Mouse (Mus musculus): ENCODE data around the gene Sertad1. TPM values are rescaled to one million over a fixed set of nuclear protein-coding genes. Genes with fewer than 3 reads are reported as not detected.

Gene Sertad1
- polyA plus RNA-seq, 1 experiment from 2014 or later: 25.1 TPM

DNA sequence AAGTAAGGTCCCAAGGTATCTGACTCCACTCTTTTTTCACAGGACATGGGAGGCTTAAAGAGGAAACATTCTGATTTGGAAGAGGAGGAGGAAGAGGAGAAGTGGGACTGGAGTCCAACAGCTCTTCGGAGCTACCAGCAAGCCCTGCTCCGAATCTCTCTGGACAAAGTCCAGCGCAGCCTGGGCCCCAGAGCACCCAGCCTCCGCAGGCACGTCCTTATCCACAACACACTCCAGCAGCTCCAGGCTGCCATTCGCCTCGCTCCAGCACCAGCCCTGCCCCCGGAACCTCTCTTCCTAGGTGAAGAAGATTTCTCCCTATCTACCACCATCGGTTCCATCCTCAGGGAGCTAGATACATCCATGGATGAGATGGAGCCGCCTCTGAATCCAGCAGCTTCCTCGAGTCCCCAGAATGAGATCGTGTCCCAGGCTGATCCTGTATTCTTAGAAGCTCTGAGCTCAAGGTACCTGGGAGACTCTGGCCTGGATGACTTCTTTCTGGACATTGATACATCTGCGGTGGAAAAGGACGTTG, 10.5 kb upstream of the Sertad1 start:
- Histone ChIP-seq H3K4me1 (peaks cover 21% of the 10 kb centered on the region), H3K27me3 (replicated peaks; ENCODE audit: low read depth, poor library complexity, severe bottlenecking) (no peaks in the 10 kb centered on the region), H3K27ac (replicated peaks) (no peak overlapping the region), H3K36me3 (replicated peaks) (peaks cover 28% of the 10 kb centered on the region), H3K4me3 (no peak overlapping the region), H3K9me3 (no peaks in the 10 kb centered on the region)
- no peak for DNase-seq (ENCODE audit: low spot score)
- 94% methylated on average over 14 of the region's 14 CpGs for WGBS

DNA sequence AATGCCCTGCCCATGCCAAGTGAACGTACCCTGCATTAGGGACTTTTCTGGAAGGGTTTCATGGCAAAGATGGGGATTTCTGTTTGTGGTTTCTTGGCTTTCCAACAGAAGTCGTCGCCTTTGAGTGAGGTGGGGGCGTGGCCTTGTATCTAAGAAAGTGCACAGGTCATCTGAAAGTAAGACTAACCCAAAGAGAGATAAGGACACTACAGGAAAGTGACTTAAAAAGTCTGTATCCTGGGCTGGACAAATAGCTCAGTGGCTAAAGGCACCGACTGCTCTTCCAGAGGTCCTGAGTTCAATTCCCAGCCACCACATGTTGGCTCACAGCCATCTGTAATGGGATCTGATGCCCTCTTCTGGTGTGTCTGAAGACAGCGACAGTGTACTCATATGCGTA, 8.1 kb upstream of the Sertad1 start:
- DNase-seq (ENCODE audit: low spot score): no peak
- peaks cover 32% of the 10 kb centered on the region for H3K4me1 ChIP-seq
- H3K36me3 ChIP-seq (replicated peaks): peaks cover 28% of the 10 kb centered on the region
- H3K9me3 ChIP-seq: no peaks in the 10 kb centered on the region
- H3K27me3 ChIP-seq (replicated peaks; ENCODE audit: low read depth, poor library complexity, severe bottlenecking): no peaks in the 10 kb centered on the region
- H3K4me3 ChIP-seq: no peak overlapping the region
- WGBS: 84% methylated on average over 7 of the region's 7 CpGs
- H3K27ac ChIP-seq (replicated peaks): no peak overlapping the region

DNA sequence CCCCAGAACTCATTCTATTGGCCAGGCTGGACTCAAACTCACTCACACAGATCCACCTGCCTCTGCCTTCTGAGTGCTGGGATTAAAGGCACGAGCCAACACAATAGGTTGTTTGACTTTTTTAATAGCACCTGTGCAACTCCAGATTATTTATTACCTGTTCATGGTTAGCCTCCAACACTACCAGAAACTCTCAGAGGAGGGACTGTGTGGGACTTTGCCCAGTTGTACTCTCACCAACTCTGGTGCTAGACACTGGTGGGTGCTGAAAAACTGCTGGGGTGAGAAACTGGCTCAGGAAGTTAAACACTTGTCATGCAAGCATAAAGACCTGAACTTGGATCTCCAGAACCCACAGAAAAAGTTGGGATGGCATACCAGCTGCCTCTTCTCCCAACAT, 7.0 kb upstream of the Sertad1 start:
- WGBS: 79% methylated on average over 1 of the region's 1 CpGs

GRCm38 (mm10) chr7:27480506-27480905, 6.2 kb upstream of the Sertad1 start:
- Histone ChIP-seq H3K4me1 (peaks cover 25% of the 10 kb centered on the region), H3K9me3 (no peaks in the 10 kb centered on the region), H3K4me3 (0 out of 2 replicates have a peak overlapping the region, but pooled peaks have one; percentile 55), H3K27me3 (replicated peaks; ENCODE audit: low read depth, poor library complexity, severe bottlenecking) (no peaks in the 10 kb centered on the region), H3K36me3 (replicated peaks) (peaks cover 28% of the 10 kb centered on the region), H3K27ac (replicated peaks) (peak overlapping the region; percentile 86)
- DNase-seq (ENCODE audit: low spot score): no peak
- WGBS: 73% methylated on average over 3 of the region's 3 CpGs

More for the DNA sequence above, 7.0 kb upstream of the Sertad1 start:
- no peak overlapping the region for H3K4me3 ChIP-seq
- H3K4me1 ChIP-seq: peaks cover 32% of the 10 kb centered on the region
- no peak overlapping the region for H3K27ac ChIP-seq (replicated peaks)
- peaks cover 28% of the 10 kb centered on the region for H3K36me3 ChIP-seq (replicated peaks)
- H3K9me3 ChIP-seq: no peaks in the 10 kb centered on the region
- no peak for DNase-seq (ENCODE audit: low spot score)
- no peaks in the 10 kb centered on the region for H3K27me3 ChIP-seq (replicated peaks; ENCODE audit: low read depth, poor library complexity, severe bottlenecking)

DNA sequence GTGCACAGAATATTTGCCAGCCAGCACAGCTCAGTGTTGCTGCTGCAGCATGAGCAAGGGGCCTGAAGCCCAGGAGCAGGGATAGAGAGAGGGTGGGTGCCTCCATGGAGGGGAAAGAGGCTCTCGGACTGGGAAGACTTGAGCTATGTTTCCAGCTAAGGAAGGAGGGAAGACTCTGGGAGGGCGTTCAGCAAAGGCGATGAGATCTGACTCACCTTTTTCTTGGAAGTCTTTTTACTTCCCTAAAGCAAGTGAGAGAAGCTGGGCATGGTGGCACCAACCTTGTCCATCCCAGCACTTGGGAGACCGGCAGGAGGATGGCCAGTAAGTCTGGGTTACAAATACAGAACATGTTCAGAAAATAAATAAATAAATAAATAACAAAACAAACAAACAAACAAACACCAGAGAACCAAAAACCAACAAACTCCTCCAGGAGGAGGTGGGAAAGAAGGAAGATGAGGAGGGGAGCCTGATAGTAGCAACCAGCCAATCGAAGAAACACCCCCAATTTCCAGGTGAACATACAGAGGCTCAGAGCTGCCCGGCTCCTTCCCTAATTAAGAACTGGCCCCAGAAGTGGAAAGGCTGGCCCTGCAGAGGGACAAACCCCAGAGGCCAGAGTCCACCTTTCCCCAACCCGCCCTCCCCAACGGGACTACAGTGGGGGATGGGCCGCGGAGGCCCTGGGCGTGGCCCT, 5.6 kb upstream of the Sertad1 start:
- H3K27me3 ChIP-seq (replicated peaks; ENCODE audit: low read depth, poor library complexity, severe bottlenecking): no peaks in the 10 kb centered on the region
- peaks cover 25% of the 10 kb centered on the region for H3K4me1 ChIP-seq
- peak overlapping the region; percentile 86 for H3K27ac ChIP-seq (replicated peaks)
- peak overlapping the region; percentile 55 for H3K4me3 ChIP-seq
- no peaks in the 10 kb centered on the region for H3K9me3 ChIP-seq
- WGBS: 9% methylated on average over 11 of the region's 11 CpGs
- no peak for DNase-seq (ENCODE audit: low spot score)
- H3K36me3 ChIP-seq (replicated peaks): peaks cover 24% of the 10 kb centered on the region

- Histone ChIP-seq H3K9me3 (no peaks in the 10 kb centered on the region), H3K36me3 (replicated peaks) (peaks cover 18% of the 10 kb centered on the region), H3K27ac (replicated peaks) (peak overlapping the region; percentile 86), H3K4me1 (peaks cover 29% of the 10 kb centered on the region), H3K27me3 (replicated peaks; ENCODE audit: low read depth, poor library complexity, severe bottlenecking) (no peaks in the 10 kb centered on the region), H3K4me3 (peak overlapping the region; percentile 55)
- 0% methylated on average over 12 of the region's 12 CpGs for WGBS
- DNase-seq (ENCODE audit: low spot score): peak; percentile 92
Measured at GRCm38 (mm10) chr7:27481627-27481969, 5.1 kb upstream of the Sertad1 start.

- Histone ChIP-seq H3K4me1 (peaks cover 43% of the 10 kb centered on the region), H3K27ac (replicated peaks) (no peak overlapping the region), H3K27me3 (replicated peaks; ENCODE audit: low read depth, poor library complexity, severe bottlenecking) (no peaks in the 10 kb centered on the region), H3K4me3 (no peak overlapping the region), H3K9me3 (no peaks in the 10 kb centered on the region), H3K36me3 (replicated peaks) (no peaks in the 10 kb centered on the region; the same call in 1 of the 2 replicates)
- DNase-seq (ENCODE audit: low spot score): no peak
- 81% methylated on average over 4 of the region's 4 CpGs for WGBS
Measured at GRCm38 (mm10) chr7:27483860-27484259, 2.9 kb upstream of the Sertad1 start.

DNA sequence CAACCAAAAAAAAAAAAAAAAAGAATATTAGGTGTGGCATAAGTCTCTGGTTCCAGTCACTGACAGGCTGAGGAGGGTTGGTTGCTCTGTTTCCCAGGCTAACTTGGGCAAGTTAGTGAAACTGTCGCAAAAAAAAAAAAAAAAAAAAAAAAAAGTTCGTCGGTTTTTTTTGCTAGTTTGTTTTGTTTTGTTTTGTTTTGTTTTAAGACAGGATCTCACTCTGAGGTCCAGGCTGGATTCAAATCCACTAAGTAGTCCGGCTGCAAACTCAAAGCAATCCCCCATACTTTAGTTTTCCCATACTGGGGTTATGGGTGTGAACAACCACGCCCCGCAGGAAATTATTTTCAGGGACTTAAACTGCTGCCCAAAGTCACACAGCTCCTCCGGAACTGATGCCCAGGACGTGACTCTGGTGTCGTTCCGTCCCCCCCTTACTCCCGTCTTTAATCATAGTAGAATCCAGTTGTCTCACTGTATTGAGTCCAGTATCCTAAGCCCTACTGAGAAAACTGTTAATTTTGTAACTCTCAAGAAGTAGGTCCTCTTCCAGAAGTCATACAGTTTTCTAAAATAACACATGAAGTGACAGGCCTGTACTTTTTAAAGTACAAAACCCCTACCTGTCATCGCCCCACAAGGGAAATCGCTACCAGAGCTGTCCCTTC, 474 bp upstream of the Sertad1 start:
- Histone ChIP-seq H3K4me3 (peak overlapping the region; percentile 85), H3K27ac (replicated peaks) (peak overlapping the region; percentile 98), H3K4me1 (peaks cover 59% of the 10 kb centered on the region), H3K36me3 (replicated peaks) (peaks cover 10% of the 10 kb centered on the region), H3K27me3 (replicated peaks; ENCODE audit: low read depth, poor library complexity, severe bottlenecking) (peaks cover 7% of the 10 kb centered on the region), H3K9me3 (no peaks in the 10 kb centered on the region)
- WGBS: 5% methylated on average over 13 of the region's 13 CpGs
- DNase-seq (ENCODE audit: low spot score): no peak

DNA sequence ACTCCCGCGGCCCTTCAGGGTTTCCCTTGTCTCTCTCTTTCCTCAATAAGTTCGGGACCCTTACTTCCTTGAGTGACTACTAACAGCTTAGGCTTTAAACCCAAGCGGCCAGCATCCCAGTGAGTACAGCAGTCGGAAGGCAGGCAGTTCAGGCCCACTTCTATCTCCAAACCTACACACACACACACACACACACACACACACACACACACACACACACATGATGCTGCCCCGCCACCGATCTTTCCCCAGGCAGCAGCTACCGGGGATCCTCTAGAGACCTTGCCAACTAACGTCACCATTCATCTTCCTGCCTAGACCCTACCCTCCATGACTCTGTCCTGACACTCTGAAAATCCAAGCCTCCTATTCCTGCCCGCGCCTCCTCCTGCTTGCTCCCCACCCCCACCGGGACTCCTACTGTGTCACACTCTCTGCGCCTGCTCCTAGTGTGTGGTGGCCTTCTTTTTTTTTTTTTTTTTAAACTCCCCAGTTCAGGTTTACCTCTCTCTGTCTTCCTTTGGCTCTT, 1.1 kb downstream of the Sertad1 start:
- Histone ChIP-seq H3K27ac (replicated peaks) (peak overlapping the region; percentile 98), H3K27me3 (replicated peaks; ENCODE audit: low read depth, poor library complexity, severe bottlenecking) (peaks cover 7% of the 10 kb centered on the region), H3K9me3 (no peaks in the 10 kb centered on the region), H3K4me1 (peaks cover 51% of the 10 kb centered on the region), H3K4me3 (peak overlapping the region; percentile 85), H3K36me3 (replicated peaks) (peaks cover 10% of the 10 kb centered on the region)
- 1% methylated on average over 13 of the region's 13 CpGs for WGBS
- peak; percentile 45 for DNase-seq (ENCODE audit: low spot score)

DNA sequence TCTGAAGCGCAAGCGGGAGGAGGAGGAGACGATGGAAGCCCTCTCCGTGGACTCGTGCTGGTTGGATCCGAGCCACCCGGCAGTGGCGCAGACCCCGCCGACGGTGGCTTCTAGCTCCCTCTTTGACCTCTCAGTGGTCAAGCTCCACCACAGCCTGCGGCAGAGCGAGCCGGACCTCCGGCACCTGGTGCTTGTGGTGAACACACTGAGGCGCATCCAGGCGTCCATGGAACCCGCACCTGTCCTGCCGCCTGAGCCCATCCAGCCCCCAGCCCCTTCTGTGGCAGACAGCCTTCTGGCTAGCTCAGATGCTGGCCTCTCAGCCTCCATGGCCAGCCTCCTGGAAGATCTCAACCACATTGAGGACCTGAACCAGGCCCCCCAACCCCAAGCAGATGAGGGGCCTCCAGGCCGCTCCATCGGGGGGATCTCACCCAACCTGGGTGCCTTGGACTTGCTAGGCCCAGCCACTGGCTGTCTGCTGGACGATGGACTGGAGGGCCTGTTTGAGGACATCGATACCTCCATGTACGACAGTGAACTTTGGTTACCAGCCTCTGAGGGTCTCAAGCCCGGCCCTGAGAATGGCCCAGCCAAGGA, 2.7 kb downstream of the Sertad1 start:
- peaks cover 51% of the 10 kb centered on the region for H3K4me1 ChIP-seq
- peak overlapping the region; percentile 93 for H3K27ac ChIP-seq (replicated peaks)
- H3K4me3 ChIP-seq: peak overlapping the region; percentile 11; the same call in 1 of the 2 replicates
- H3K36me3 ChIP-seq (replicated peaks): peaks cover 10% of the 10 kb centered on the region
- DNase-seq (ENCODE audit: low spot score): no peak
- H3K27me3 ChIP-seq (replicated peaks; ENCODE audit: low read depth, poor library complexity, severe bottlenecking): peaks cover 7% of the 10 kb centered on the region
- 92% methylated on average over 25 of the region's 25 CpGs for WGBS
- H3K9me3 ChIP-seq: no peaks in the 10 kb centered on the region

DNA sequence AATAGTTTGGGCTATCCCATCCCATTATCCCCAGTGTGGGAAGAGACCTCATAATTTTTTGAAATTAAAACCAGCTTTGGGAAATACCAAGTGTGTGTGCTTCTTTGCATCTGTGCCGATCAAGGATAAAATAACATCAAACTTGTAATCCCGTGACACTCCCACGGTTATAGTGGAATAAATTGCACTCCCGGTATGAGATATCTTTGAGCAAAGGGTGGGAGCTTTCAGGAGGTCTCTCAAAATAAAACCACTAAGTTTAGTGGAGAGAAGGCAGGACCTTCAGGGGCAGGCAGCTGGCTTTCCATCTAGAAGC, 3.5 kb downstream of the Sertad1 start:
- Histone ChIP-seq H3K4me1 (peaks cover 51% of the 10 kb centered on the region), H3K4me3 (peak overlapping the region; percentile 62), H3K27me3 (replicated peaks; ENCODE audit: low read depth, poor library complexity, severe bottlenecking) (peaks cover 7% of the 10 kb centered on the region), H3K9me3 (0 out of 2 replicates have a peak, but pooled peaks cover 2% of the 10 kb centered on the region), H3K27ac (replicated peaks) (peak overlapping the region; percentile 93), H3K36me3 (replicated peaks) (peaks cover 10% of the 10 kb centered on the region)
- DNase-seq (ENCODE audit: low spot score): no peak
- WGBS: 45% methylated on average over 4 of the region's 4 CpGs

GRCm38 (mm10) chr7:27490543-27491329, 4.0 kb downstream of the Sertad1 start:
- under 1% methylated on average over 32 of the region's 33 CpGs for WGBS
- peak; percentile 84 for DNase-seq (ENCODE audit: low spot score)
- Histone ChIP-seq H3K36me3 (replicated peaks) (peaks cover 10% of the 10 kb centered on the region), H3K4me1 (peaks cover 49% of the 10 kb centered on the region), H3K27me3 (replicated peaks; ENCODE audit: low read depth, poor library complexity, severe bottlenecking) (peaks cover 7% of the 10 kb centered on the region), H3K9me3 (0 out of 2 replicates have a peak, but pooled peaks cover 2% of the 10 kb centered on the region), H3K4me3 (peak overlapping the region; percentile 62), H3K27ac (replicated peaks) (peak overlapping the region; percentile 93)
